Mouse (Mus musculus): ENCODE measurements around the gene Adgrg2.

- TF ChIP-seq TAL1 (IDR thresholded peaks at IDR 0.05; ENCODE audit: low read length): no peak
- no peak for TF ChIP-seq GATA1 (IDR thresholded peaks at IDR 0.05; ENCODE audit: low read length)
Observed at GRCm38 (mm10) chrX:160350995-160351394, 39.5 kb upstream of the Adgrg2 start.
